Mouse (Mus musculus): ENCODE measurements around the gene Gm42715.

- TF ChIP-seq POLR2A (IDR thresholded peaks at IDR 0.05; ENCODE audit: extremely low read depth, insufficient read depth, low read length) (no peak), CTCF (IDR thresholded peaks at IDR 0.05; ENCODE audit: low read depth, low read length) (no peak)
Measured at GRCm38 (mm10) chr7:127607150-127607549, 87.8 kb downstream of the Gm42715 start.
